Mouse (Mus musculus): ENCODE measurements around the gene Plxnc1. TPM values are rescaled to one million over a fixed set of nuclear protein-coding genes. Genes with fewer than 3 reads are reported as not detected.

Plxnc1 gene
- polyA plus RNA-seq, 1 experiment from 2014 or later, result 0.70 TPM

DNA sequence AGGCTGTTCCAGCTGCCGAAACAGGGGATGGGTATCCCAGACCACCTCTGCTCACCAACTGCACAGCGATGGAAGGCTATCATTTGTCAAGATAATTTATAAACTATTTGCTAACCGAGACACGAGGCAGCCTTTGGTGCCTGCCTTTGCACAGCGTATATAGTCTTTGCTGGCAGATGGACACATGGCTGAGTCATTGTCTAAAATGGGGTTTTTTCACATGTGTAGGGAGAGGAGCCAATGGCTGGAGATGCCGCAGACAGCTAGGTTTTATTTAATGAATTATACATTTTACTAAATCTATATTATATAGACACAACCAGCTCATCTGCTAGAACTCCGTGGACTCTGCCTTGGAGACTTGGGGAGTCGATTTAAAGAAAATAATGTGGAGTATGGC is 37.9 kb upstream of the Plxnc1 start:
- H3K9me3 ChIP-seq (ENCODE audit: control insufficient read depth), result no peaks in the 10 kb centered on the region
- no peak overlapping the region for H3K4me3 ChIP-seq (ENCODE audit: low read depth, low read length)
- H3K9ac ChIP-seq (ENCODE audit: low read depth, low read length), result no peak overlapping the region
- H3K36me3 ChIP-seq (ENCODE audit: control insufficient read depth, insufficient read depth), result no peaks in the 10 kb centered on the region
- H3K27me3 ChIP-seq (replicated peaks; ENCODE audit: control insufficient read depth, insufficient read depth, low read length), result no peaks in the 10 kb centered on the region
- ATAC-seq, result no peak
- H3K27ac ChIP-seq (ENCODE audit: low read depth, low read length), result no peak overlapping the region
- WGBS, result 64% methylated on average over 8 of the region's 8 CpGs
- H3K4me1 ChIP-seq (replicated peaks; ENCODE audit: control insufficient read depth, insufficient read depth, low read length), result no peaks in the 10 kb centered on the region
- H3K4me2 ChIP-seq (replicated peaks; ENCODE audit: low read depth), result no peak overlapping the region
- TF ChIP-seq CTCF (IDR thresholded peaks at IDR 0.05; ENCODE audit: low read depth), result no peak

DNA sequence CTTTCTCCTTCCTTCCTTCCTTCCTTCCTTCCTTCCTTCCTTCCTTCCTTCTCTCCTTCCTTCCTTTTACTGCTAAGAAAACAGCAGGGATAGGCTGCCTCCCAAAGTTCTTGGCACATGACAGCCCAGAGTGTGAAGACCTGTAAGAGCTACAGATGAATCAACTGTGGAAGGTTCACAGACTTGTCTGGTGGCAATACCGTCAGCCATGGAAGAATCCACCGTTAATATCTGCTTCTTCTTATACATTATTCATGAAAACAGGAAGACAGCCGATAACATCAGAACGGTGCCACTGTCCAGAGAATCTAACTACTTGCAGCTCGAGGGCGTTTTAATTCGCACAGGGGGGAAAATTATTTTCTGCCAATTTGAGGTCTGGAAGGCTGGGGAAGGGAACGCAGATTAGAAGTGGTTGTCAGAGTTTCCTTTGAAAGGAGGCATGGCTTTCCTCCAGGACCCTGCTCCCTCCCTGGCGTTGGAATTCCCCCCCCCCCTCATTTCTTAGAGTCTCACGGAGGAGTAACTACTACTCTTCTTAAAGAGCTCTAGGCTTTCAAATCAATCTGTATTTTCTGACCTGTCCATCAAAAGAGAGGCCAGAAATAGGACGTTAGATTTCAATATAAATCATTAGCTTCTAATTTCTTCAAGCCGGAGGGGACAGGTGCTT is 37.0 kb upstream of the Plxnc1 start:
- H3K27me3 ChIP-seq (replicated peaks; ENCODE audit: control insufficient read depth, insufficient read depth, low read length), result no peaks in the 10 kb centered on the region
- no peaks in the 10 kb centered on the region for H3K36me3 ChIP-seq (ENCODE audit: control insufficient read depth, insufficient read depth)
- H3K4me1 ChIP-seq (replicated peaks; ENCODE audit: control insufficient read depth, insufficient read depth, low read length), result no peaks in the 10 kb centered on the region
- H3K4me3 ChIP-seq (ENCODE audit: low read depth, low read length), result no peak overlapping the region
- no peak overlapping the region for H3K4me2 ChIP-seq (replicated peaks; ENCODE audit: low read depth)
- H3K9ac ChIP-seq (ENCODE audit: low read depth, low read length), result no peak overlapping the region
- H3K27ac ChIP-seq (ENCODE audit: low read depth, low read length), result no peak overlapping the region
- no peaks in the 10 kb centered on the region for H3K9me3 ChIP-seq (ENCODE audit: control insufficient read depth)
- TF ChIP-seq CTCF (IDR thresholded peaks at IDR 0.05; ENCODE audit: low read depth), result no peak
- 58% methylated on average over 12 of the region's 12 CpGs for WGBS
- no peak for ATAC-seq

DNA sequence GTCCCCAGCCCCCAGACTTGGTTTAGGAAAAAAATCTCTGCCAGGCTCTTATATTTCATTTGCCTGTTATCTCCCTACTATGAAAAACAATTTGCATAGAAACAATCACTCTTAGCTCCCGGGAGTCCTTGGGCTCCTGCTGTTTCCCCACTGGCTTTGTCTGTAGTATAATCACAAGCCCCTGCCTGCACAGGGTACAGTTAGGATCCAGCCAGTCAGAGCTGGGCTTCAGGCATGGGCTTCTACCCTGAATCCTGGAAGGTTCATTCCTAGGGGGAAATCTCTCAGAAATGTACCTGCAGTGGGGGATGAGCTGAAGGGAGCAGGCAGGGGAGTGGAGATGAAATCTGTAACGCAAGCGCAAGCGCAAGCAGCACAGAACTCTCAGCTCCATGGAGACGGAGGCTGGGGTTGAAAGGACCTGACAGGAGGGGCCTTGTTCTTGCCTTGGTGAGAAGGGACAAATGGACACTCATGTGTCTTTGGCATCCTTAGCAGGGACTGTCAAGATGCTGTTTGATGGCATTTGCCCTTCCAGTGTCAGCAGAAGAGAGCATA is 33.7 kb upstream of the Plxnc1 start:
- Histone ChIP-seq H3K9ac (ENCODE audit: low read depth, low read length) (no peak overlapping the region), H3K4me1 (replicated peaks; ENCODE audit: control insufficient read depth, insufficient read depth, low read length) (no peaks in the 10 kb centered on the region), H3K4me2 (replicated peaks; ENCODE audit: low read depth) (no peak overlapping the region), H3K4me3 (ENCODE audit: low read depth, low read length) (no peak overlapping the region), H3K27ac (ENCODE audit: low read depth, low read length) (no peak overlapping the region), H3K36me3 (ENCODE audit: control insufficient read depth, insufficient read depth) (no peaks in the 10 kb centered on the region), H3K9me3 (ENCODE audit: control insufficient read depth) (no peaks in the 10 kb centered on the region), H3K27me3 (replicated peaks; ENCODE audit: control insufficient read depth, insufficient read depth, low read length) (no peaks in the 10 kb centered on the region)
- no peak for TF ChIP-seq CTCF (IDR thresholded peaks at IDR 0.05; ENCODE audit: low read depth)
- 60% methylated on average over 5 of the region's 5 CpGs for WGBS
- ATAC-seq, result no peak

DNA sequence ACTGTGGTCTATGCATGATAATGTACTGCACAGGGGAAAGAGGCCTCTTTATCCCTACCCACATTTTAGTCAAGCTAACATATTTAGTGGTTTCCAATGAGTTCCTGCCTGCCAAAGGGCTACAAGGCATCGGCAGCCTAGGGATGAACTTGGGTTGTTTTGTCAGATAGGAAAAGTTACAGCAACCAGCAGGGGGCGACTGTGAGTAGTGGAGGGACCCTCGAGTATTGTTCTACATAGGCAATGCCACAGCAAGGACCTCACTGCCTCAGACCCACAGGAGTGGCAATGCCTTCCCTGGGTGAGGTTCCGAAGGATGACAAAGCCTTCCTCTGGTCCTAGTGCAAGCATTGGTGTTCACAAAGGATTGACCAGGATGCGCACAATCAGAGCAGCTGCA is 31.7 kb upstream of the Plxnc1 start:
- no peak overlapping the region for H3K27ac ChIP-seq (ENCODE audit: low read depth, low read length)
- no peak overlapping the region for H3K4me3 ChIP-seq (ENCODE audit: low read depth, low read length)
- ATAC-seq, result no peak
- H3K4me2 ChIP-seq (replicated peaks; ENCODE audit: low read depth), result no peak overlapping the region
- no peaks in the 10 kb centered on the region for H3K27me3 ChIP-seq (replicated peaks; ENCODE audit: control insufficient read depth, insufficient read depth, low read length)
- peak; percentile 59 for TF ChIP-seq CTCF (IDR thresholded peaks at IDR 0.05; ENCODE audit: low read depth)
- H3K4me1 ChIP-seq (replicated peaks; ENCODE audit: control insufficient read depth, insufficient read depth, low read length), result no peaks in the 10 kb centered on the region
- no peak overlapping the region for H3K9ac ChIP-seq (ENCODE audit: low read depth, low read length)
- H3K36me3 ChIP-seq (ENCODE audit: control insufficient read depth, insufficient read depth), result no peaks in the 10 kb centered on the region
- WGBS, result 54% methylated on average over 5 of the region's 5 CpGs
- no peaks in the 10 kb centered on the region for H3K9me3 ChIP-seq (ENCODE audit: control insufficient read depth)

DNA sequence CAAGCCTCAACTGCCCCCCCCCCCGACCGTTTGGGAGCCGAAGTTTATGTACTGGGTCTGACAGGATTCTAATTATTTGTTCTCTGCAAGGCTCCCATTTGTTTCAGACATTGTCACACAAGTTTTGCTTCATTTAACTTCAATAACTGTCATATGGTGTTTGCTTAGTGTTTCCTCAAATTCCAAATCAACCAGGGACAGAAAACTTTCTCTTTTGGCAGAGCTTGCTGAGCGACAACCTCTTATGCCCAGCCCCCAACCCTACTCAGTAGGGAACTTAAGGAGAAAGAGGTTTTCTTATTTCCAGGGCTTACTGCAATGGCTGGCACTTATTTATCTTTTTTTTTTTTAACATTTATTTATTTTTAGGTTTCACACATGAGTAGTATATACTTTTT is 30.5 kb upstream of the Plxnc1 start:
- Histone ChIP-seq H3K27ac (ENCODE audit: low read depth, low read length) (no peak overlapping the region), H3K4me2 (replicated peaks; ENCODE audit: low read depth) (no peak overlapping the region; the same call in 1 of the 2 replicates), H3K4me1 (replicated peaks; ENCODE audit: control insufficient read depth, insufficient read depth, low read length) (no peaks in the 10 kb centered on the region), H3K9me3 (ENCODE audit: control insufficient read depth) (no peaks in the 10 kb centered on the region), H3K36me3 (ENCODE audit: control insufficient read depth, insufficient read depth) (no peaks in the 10 kb centered on the region), H3K9ac (ENCODE audit: low read depth, low read length) (no peak overlapping the region), H3K4me3 (ENCODE audit: low read depth, low read length) (no peak overlapping the region), H3K27me3 (replicated peaks; ENCODE audit: control insufficient read depth, insufficient read depth, low read length) (no peaks in the 10 kb centered on the region)
- no peak for TF ChIP-seq CTCF (IDR thresholded peaks at IDR 0.05; ENCODE audit: low read depth)
- no peak for ATAC-seq
- 30% methylated on average over 4 of the region's 4 CpGs for WGBS

DNA sequence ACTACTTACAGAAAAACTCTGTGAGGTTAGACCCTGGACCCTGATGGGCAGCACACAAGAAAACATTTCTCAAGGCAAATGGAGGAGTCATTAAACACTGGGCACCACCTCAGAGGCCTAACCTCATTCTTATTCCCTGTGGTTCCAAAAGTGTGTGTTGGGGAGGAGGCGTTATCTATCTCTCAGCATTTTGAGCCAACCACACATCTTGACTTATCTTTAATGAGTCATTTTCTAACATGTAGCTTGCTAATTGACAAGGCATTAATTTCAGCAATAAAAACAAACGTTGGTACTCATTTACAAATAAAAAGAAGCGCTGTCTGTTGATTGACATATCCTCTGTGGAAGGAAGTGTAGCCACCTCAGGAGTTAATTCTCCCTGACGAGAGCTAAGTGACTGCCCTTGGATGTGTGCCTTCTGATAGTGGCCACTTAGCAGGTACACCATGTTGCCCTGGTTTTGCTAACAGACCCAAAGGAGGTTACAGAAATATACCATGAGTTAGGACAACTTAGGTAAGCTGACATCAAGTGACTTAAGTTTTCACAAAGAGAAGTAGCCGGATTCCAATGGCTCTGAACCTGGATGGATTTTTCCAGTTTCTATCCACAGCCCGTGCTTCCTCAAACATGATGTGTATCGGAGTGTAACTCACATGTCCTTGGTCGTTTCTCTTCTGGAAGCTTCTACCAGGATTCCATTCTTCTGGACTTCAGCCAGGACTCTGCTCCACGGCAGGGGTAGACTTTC is 29.9 kb upstream of the Plxnc1 start:
- no peak overlapping the region for H3K4me3 ChIP-seq (ENCODE audit: low read depth, low read length)
- no peaks in the 10 kb centered on the region for H3K27me3 ChIP-seq (replicated peaks; ENCODE audit: control insufficient read depth, insufficient read depth, low read length)
- no peak overlapping the region; the same call in 1 of the 2 replicates for H3K4me2 ChIP-seq (replicated peaks; ENCODE audit: low read depth)
- ATAC-seq, result no peak
- no peak overlapping the region for H3K27ac ChIP-seq (ENCODE audit: low read depth, low read length)
- H3K36me3 ChIP-seq (ENCODE audit: control insufficient read depth, insufficient read depth), result no peaks in the 10 kb centered on the region
- TF ChIP-seq CTCF (IDR thresholded peaks at IDR 0.05; ENCODE audit: low read depth), result no peak
- 64% methylated on average over 9 of the region's 9 CpGs for WGBS
- H3K9me3 ChIP-seq (ENCODE audit: control insufficient read depth), result no peaks in the 10 kb centered on the region
- no peaks in the 10 kb centered on the region for H3K4me1 ChIP-seq (replicated peaks; ENCODE audit: control insufficient read depth, insufficient read depth, low read length)
- no peak overlapping the region for H3K9ac ChIP-seq (ENCODE audit: low read depth, low read length)
